Mouse (Mus musculus) olfactory bulb, adult 2 months (tissue): ENCODE measurements around the gene Sppl3.

Source experiments
- CTCF ChIP-seq: fragments of 200-500 bp; IDR thresholded peaks from 2 replicates; pipeline ENCODE4 v1.5.1; 2012; ENCODE audit warnings: low read depth, mild to moderate bottlenecking, low read length, moderate library complexity; ENCODE audit not compliant: insufficient read depth
- POLR2A ChIP-seq: fragments of 200-500 bp; IDR thresholded peaks from 2 replicates; pipeline ENCODE4 v1.6.1; 2012; ENCODE audit warnings: mild to moderate bottlenecking, low read depth, low read length, moderate library complexity; ENCODE audit not compliant: insufficient read depth

DNA sequence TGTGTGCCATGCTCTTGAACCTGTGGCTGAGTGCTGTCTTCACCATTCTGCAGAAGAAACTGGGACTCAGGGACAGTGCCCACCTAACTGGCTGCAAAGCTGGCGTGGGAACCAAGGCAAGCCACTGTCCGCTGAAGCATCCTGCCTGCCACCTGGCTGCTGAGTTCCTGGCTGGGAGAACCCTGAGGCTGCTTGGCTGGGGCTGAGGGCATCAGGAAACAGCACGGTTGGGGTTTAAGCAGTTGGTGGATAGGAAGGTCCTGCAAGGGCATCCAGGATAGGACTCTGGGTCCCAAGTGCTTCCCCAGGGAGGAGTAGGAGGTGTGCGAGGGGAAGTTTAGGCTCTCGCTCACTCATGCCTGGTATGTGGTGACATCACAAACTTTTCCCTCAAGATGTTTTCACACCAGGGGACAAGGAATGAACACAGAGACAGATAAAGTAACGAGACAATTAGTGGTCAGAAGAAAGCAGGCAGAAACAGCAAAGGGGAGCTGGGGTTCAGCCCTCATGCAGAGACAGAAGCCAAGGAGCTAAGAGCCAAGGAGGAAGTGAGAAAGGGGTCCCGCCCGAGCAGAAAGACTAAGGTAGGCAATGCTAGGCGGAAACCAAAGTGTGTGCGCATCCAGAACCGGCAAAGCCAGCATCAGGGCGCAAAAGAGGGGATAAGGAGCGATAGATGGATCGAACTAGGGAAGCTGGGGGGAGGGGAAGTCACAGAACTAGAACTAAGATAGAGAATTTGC, 43.2 kb upstream of the Sppl3 start:
- TF ChIP-seq CTCF (no peak), POLR2A (no peak)
